Mouse (Mus musculus): ENCODE data around the gene Rpl36-ps4.
"Not testable (repeated sequence)": the region's sequence is repeated elsewhere in the genome, so short reads cannot be mapped to it uniquely, and the experiment has no call there.

The Rpl36-ps4 gene

DNA sequence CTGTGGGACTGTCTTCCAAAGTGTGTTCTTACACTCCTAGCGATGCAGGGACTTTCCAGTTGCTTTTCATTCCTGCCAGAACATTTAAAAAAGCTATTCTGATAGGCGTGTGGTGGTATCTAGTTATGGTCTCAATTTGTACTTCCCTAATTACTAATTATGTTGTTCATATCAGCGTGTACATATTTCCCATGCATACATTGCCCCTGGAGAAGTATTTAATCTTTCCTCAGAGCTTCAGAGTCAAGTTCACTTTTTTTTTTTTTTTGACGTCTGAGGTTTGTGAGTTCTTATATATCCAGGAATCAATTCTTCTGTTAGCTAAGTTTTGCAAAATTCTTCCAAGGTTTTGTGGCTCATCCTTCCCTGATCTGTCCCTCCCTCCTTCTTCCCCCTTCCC, 15.4 kb downstream of the Rpl36-ps4 start:
- DNase-seq (ENCODE audit: extremely low spot score) = no peak

- peak; percentile 66 for DNase-seq (ENCODE audit: extremely low spot score)
Observed at GRCm38 (mm10) chr17:87948965-87949584, 28.3 kb downstream of the Rpl36-ps4 start.

- DNase-seq (ENCODE audit: extremely low spot score) = not testable (repeated sequence)
Observed at GRCm38 (mm10) chr17:87954618-87955124, 33.9 kb downstream of the Rpl36-ps4 start.

GRCm38 (mm10) chr17:87957096-87957840, 36.5 kb downstream of the Rpl36-ps4 start:
- DNase-seq (ENCODE audit: extremely low spot score) = no peak

DNA sequence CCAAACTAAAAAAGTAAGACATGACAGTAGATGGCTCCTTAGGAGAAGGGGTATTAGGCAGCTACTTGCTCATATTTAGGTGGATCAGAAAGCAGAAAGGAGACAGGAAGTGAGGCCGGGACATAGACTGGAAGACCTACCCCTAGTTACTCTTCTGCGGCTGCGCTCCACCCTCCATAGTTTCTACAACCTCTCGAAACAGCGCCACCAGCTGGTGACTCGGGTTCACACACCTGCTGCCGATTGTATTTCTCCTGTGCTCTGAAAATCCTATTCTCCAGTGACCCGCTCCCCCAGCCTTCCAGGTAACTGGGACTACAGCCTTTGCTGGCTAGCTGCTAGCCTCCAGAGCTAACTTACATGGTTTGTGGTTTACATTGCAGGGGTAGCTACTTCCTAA, 37.5 kb downstream of the Rpl36-ps4 start:
- DNase-seq (ENCODE audit: extremely low spot score) = no peak

- DNase-seq (ENCODE audit: extremely low spot score) = not testable (repeated sequence)
Observed at GRCm38 (mm10) chr17:87959406-87959805, 38.6 kb downstream of the Rpl36-ps4 start.

GRCm38 (mm10) chr17:87959931-87960330, 39.2 kb downstream of the Rpl36-ps4 start:
- not testable (repeated sequence) for DNase-seq (ENCODE audit: extremely low spot score)

DNA sequence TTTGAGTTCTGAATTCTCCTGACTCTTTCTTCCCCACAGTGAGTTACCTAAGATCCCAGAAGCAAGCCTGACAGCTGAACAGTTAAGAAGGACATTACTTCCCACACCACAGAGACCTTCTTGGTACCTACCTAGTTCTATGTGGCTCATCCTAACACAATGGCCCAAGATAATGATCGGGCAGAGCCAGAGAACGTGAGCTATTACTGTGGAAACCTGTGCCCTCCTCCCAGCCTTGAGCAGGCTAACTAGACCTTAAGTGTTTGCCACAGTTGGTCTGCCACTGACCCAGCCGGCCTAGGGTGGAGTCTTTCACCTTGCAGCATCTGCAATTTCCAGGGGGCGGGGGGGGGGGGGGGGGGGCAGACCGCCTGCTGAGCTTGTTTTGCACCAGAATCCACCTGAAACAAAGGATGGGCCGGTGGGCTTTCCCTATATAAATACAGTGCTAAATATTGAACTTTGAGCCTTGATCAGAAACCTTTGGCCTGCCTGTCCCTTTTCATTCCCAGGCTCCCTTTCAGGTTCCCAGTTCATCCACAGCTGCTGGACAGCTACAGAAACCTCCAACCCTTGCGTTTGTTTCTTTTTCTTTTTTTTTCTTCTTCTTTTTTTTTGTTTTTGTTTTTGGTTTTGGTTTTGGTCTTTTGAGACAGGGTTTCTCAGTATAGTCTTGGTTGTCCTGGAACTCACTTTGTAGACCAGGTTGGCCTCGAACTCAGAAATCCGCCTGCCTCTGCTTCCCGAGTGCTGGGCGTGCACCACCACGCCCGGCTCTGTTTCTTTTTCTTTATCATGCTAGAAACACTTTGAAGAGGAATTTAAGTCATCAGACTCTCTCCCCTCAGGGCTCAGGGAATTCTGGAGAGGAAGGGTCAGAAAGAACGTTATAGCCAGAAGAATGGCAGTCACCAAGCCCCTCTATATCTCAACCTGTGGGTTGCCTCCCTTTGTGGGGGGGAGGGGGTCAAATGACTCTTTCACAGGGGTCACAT, 42.6 kb downstream of the Rpl36-ps4 start:
- DNase-seq (ENCODE audit: extremely low spot score) = no peak

- DNase-seq (ENCODE audit: extremely low spot score) = not testable (repeated sequence)
Observed at GRCm38 (mm10) chr17:87968483-87968926, 47.7 kb downstream of the Rpl36-ps4 start.
